Comparison of ENCODE assay signal across 8 mouse cellular contexts in the genomic region with DNA sequence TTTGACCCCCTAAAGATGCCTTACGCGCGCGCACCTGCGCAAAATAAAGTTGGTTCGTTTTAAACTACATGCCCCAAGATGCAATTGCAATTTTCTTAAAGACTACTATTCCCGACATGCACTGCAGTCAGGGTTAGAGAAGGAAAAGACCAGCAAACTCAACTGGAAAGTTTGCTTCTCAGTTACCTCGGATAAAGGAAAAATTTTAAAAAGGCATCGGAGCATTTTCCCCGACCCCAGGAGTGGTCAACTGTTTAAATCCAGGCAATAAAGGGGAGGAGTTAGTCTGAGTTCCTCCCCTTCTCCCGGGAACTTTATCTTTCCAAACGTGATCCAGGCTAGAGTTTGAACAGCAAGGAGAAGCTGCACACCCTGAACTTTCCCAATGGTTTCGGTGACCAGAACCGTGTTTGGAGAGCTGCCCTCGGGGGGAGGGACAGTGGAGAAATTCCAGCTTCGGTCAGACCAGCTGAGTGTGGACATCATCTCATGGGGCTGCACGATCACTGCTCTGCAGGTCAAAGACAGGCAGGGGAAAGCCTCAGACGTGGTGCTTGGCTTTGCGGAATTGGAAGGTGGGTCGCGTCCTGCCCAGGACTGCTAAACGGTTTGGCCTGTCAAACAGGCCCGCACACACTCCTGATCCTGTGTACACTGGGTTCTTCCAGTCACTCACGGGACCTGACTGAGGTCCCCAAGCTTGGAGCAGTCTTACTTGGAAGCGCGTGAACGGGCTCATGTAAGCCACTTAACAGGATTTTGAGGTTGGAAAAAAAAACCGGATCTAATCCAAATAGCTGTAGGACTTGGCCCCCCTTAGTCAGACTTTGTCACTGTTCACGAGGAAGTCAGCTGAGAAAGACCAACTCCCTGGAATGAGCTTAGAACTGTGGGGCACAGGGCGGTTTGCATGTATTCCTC. TPM values are rescaled to one million over a fixed set of nuclear protein-coding genes. Genes with fewer than 3 reads are reported as not detected.
A peak's percentile ranks its signal among the peaks of the same experiment; 100 is the strongest.
DNase-seq lines count a peak whose midpoint lies in the region; ATAC-seq and TF ChIP-seq lines count a peak whose summit lies in the region.

A gene (plus strand): TSS at position 141 of the 921 bp plus-strand sequence.

- no peaks in the 10 kb centered on the region for H3K4me1 ChIP-seq in cerebellum, adult 2 months (ENCODE audit: control insufficient read depth, insufficient read depth, low read length)
- peaks cover 7% of the 10 kb centered on the region for H3K4me1 ChIP-seq in forebrain, embryonic 16.5 days (replicated peaks; ENCODE audit: control insufficient read depth, insufficient read depth, low read length)
- H3K4me1 ChIP-seq in lung, embryonic 14.5 days (ENCODE audit: insufficient read depth), result peaks cover 3% of the 10 kb centered on the region

- peak; percentile 75 for DNase-seq in Muller cell, postnatal 12 days (ENCODE audit: inconsistent ontology term)
- peak; percentile 36 to 47 for DNase-seq in cerebellum, adult 2 months
- peak; percentile 77 for DNase-seq in heart, postnatal 4 days
- DNase-seq in layer of hippocampus, adult 11-12 months (ENCODE audit: low spot score), result peak; percentile 60
- DNase-seq in lung, embryonic 14.5 days, result peak; percentile 80
- DNase-seq in thymus, postnatal 14 days, result peak; percentile 75

- H3K9me3 ChIP-seq in forebrain, embryonic 16.5 days (ENCODE audit: control insufficient read depth, low read length), result no peaks in the 10 kb centered on the region
- no peaks in the 10 kb centered on the region for H3K9me3 ChIP-seq in lung, embryonic 14.5 days (ENCODE audit: low read depth, low read length)

- H3K4me2 ChIP-seq in forebrain, embryonic 16.5 days (ENCODE audit: low read length), result peak within 1 kb of the TSS; percentile 78
- peak within 1 kb of the TSS; percentile 80 for H3K4me2 ChIP-seq in lung, embryonic 14.5 days

- H3K27me3 ChIP-seq in cerebellum, adult 2 months (ENCODE audit: control insufficient read depth, insufficient read depth, low read length), result no peaks in the 10 kb centered on the region
- no peaks in the 10 kb centered on the region for H3K27me3 ChIP-seq in forebrain, embryonic 16.5 days (replicated peaks; ENCODE audit: control insufficient read depth, insufficient read depth, low read length)
- H3K27me3 ChIP-seq in lung, embryonic 14.5 days (ENCODE audit: insufficient read depth, low read length), result no peaks in the 10 kb centered on the region

- TF ChIP-seq POLR2A in cerebellum, adult 2 months (IDR thresholded peaks at IDR 0.05; ENCODE audit: borderline replicate concordance, insufficient read depth, low read length), result no peak

- 6% methylated on average over 30 of the region's 30 CpGs for WGBS in cerebellum, adult 2 months
- 5% methylated on average over 30 of the region's 30 CpGs for whole genome bisulfite sequencing in forebrain, embryonic 16.5 days
- 4% methylated on average over 30 of the region's 30 CpGs for WGBS in lung, embryonic 14.5 days

- TF ChIP-seq CTCF in cerebellum, adult 2 months (IDR thresholded peaks at IDR 0.05; ENCODE audit: borderline replicate concordance, insufficient read depth, low read depth, low read length), result no peak
- TF ChIP-seq CTCF in lung, embryonic 14.5 days (IDR thresholded peaks at IDR 0.05; ENCODE audit: low read depth), result no peak

- 0 out of 2 replicates have a peak within 1 kb of the TSS, but pooled peaks have one; percentile 1 for H3K9ac ChIP-seq in forebrain, embryonic 16.5 days (replicated peaks; ENCODE audit: low read depth, low read length)
- H3K9ac ChIP-seq in lung, embryonic 14.5 days, result peak within 1 kb of the TSS; percentile 62

- peak within 1 kb of the TSS; percentile 61 for H3K4me3 ChIP-seq in cerebellum, adult 2 months (replicated peaks; ENCODE audit: insufficient read depth, low read depth, low read length)
- H3K4me3 ChIP-seq in forebrain, embryonic 16.5 days (replicated peaks; ENCODE audit: low read length), result peak within 1 kb of the TSS; percentile 43
- H3K4me3 ChIP-seq in lung, embryonic 14.5 days (ENCODE audit: low read depth, low read length), result peak within 1 kb of the TSS; percentile 41

- H3K27ac ChIP-seq in cerebellum, adult 2 months (ENCODE audit: insufficient read depth, low read length), result no peak within 1 kb of the TSS
- H3K27ac ChIP-seq in forebrain, embryonic 16.5 days (ENCODE audit: low read length), result no peak within 1 kb of the TSS
- H3K27ac ChIP-seq in lung, embryonic 14.5 days (ENCODE audit: low read depth), result peak within 1 kb of the TSS; percentile 86

- no peaks in the 10 kb centered on the region for H3K36me3 ChIP-seq in forebrain, embryonic 16.5 days (ENCODE audit: control insufficient read depth, insufficient read depth)
- no peaks in the 10 kb centered on the region for H3K36me3 ChIP-seq in lung, embryonic 14.5 days (ENCODE audit: insufficient read depth)

- peak; percentile 81 for ATAC-seq in forebrain, embryonic 16.5 days
- peak; percentile 76 for ATAC-seq in lung, embryonic 14.5 days (ENCODE audit: insufficient read depth)
- ATAC-seq in neutrophil, adult 5-6 weeks (ENCODE audit: extremely low read depth, insufficient number of reproducible peaks, low FRiP score, poor library complexity, severe bottlenecking), result peak; percentile 45; the same call in 1 of the 2 replicates

RNA-seq across cellular contexts. Expression of the gene that starts here (rescaled TPM):
- 3.4 and 4.3 TPM in 2 replicates for polyA plus RNA-seq in cerebellum, adult 2 months (2012; rRNA removed)
- polyA plus RNA-seq in forebrain, embryonic 16.5 days (2015; fragmentation: Nextera tagmentation; extraction: Ambion mirVana), result 1.7 and 2.4 TPM in 2 replicates
- 1 to 10 TPM; 6.9 to 9.1 TPM for total RNA-seq in heart, postnatal 4 days (2021)
- polyA plus RNA-seq in lung, embryonic 14.5 days (2014; fragmentation: Nextera tagmentation; extraction: Ambion mirVana), result 15.8 and 19.2 TPM in 2 replicates
- 10.8 and 15.5 TPM in 2 replicates for total RNA-seq in neutrophil, adult 5-6 weeks (2017)
